Mouse (Mus musculus): ENCODE data around the gene Faah.

Faah gene

GRCm38 (mm10) chr4:115943669-115944314 lies 73.9 kb downstream of the Faah start:
- DNase-seq (ENCODE audit: low spot score), result no peak

- DNase-seq (ENCODE audit: low spot score), result no peak
These were observed 76.4 kb downstream of the Faah start for GRCm38 (mm10) chr4:115941242-115941820.

GRCm38 (mm10) chr4:115940681-115941080 lies 77.0 kb downstream of the Faah start:
- DNase-seq (ENCODE audit: low spot score), result no peak

GRCm38 (mm10) chr4:115939295-115940102 lies 78.2 kb downstream of the Faah start, which contains the start of gene Dmbx1:
Dmbx1 (minus strand) TSS chr4:115939926.
- no peak for DNase-seq (ENCODE audit: low spot score)

GRCm38 (mm10) chr4:115938276-115939160 lies 79.2 kb downstream of the Faah start:
- no peak for DNase-seq (ENCODE audit: low spot score)

- DNase-seq (ENCODE audit: low spot score), result no peak
These were observed 80.4 kb downstream of the Faah start for GRCm38 (mm10) chr4:115937061-115937976.

- no peak for DNase-seq (ENCODE audit: low spot score)
These were observed 81.1 kb downstream of the Faah start for GRCm38 (mm10) chr4:115936646-115937045.

- DNase-seq (ENCODE audit: low spot score), result no peak
These were observed 81.7 kb downstream of the Faah start for GRCm38 (mm10) chr4:115935835-115936581.

GRCm38 (mm10) chr4:115931556-115932088 lies 86.1 kb downstream of the Faah start:
- no peak for DNase-seq (ENCODE audit: low spot score)

GRCm38 (mm10) chr4:115927637-115928036 lies 90.1 kb downstream of the Faah start:
- DNase-seq (ENCODE audit: low spot score), result no peak

- DNase-seq (ENCODE audit: low spot score), result no peak
These were observed 94.4 kb downstream of the Faah start for GRCm38 (mm10) chr4:115923262-115923880.

- no peak for DNase-seq (ENCODE audit: low spot score)
These were observed 95.0 kb downstream of the Faah start for GRCm38 (mm10) chr4:115922688-115923087.

GRCm38 (mm10) chr4:115919911-115920310 lies 97.8 kb downstream of the Faah start:
- no peak for DNase-seq (ENCODE audit: low spot score)
